Mouse (Mus musculus): ENCODE data around the gene Olfr346. TPM values are rescaled to one million over a fixed set of nuclear protein-coding genes. Genes with fewer than 3 reads are reported as not detected.

The Olfr346 gene
- polyA plus RNA-seq (2015; fragmentation: Nextera tagmentation; extraction: Ambion mirVana): not detected in 2 replicates

DNA sequence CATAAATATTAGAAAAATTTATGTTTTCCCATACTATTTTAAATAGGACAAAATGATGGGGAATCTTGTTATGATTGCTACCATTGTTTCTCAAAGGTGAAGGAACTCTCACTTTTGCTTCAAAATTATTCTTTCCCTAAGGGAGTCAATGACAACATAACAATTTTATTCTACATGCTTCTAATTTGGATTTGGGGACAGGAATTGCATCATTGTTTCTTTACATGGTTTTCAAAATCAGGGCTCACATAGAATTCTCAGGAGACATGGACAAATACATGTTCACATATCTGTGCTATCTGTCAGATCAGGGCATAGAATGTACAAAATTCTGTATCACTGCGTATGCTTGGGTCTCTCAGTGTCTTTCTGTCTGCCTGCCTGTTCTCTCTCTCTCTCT lies at the start of gene Olfr346:
TSS of gene Olfr346 (plus strand) at position 301 of the 400 bp plus-strand sequence.
- Histone ChIP-seq H3K9ac (replicated peaks; ENCODE audit: low read length) (no peak within 1 kb of the TSS), H3K4me2 (replicated peaks; ENCODE audit: low read depth, low read length) (no peak within 1 kb of the TSS), H3K9me3 (ENCODE audit: low read length) (no peaks in the 10 kb centered on the region), H3K4me1 (ENCODE audit: insufficient read depth, low read length) (no peaks in the 10 kb centered on the region), H3K27ac (ENCODE audit: low read length) (no peak within 1 kb of the TSS), H3K4me3 (ENCODE audit: low read length) (no peak within 1 kb of the TSS), H3K27me3 (ENCODE audit: insufficient read depth, low read length) (no peaks in the 10 kb centered on the region), H3K36me3 (ENCODE audit: insufficient read depth, low read length) (no peaks in the 10 kb centered on the region)
- ATAC-seq (ENCODE audit: low FRiP score, low TSS enrichment): no peak
- 93% methylated on average over 1 of the region's 1 CpGs for WGBS

DNA sequence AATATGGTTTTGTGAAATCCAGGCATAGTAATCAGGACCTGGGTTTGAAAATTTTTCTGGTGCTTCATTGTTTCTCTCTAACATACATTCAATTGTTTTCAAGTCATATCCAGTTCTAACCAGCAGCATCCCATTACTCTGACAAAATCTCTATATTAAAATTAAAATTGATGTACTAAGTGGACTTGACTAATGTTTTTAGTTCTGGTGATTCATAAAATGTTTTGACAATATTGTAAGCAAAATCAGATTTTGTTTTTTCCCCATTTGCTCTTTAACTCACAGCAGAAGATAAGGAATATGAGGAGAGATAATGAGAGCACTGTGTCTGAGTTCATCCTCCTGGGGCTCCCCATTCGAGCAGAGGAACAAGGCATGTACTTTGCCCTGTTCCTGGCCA lies 45.8 kb upstream of the Olfr346 start, which contains the start of gene Olfr345:
TSS of gene Olfr345 (plus strand) at position 301 of the 400 bp plus-strand sequence.
- no peaks in the 10 kb centered on the region for H3K36me3 ChIP-seq (ENCODE audit: insufficient read depth, low read length)
- no peak within 1 kb of the TSS for H3K4me3 ChIP-seq (ENCODE audit: low read length)
- H3K4me1 ChIP-seq (ENCODE audit: insufficient read depth, low read length): no peaks in the 10 kb centered on the region
- ATAC-seq (ENCODE audit: low FRiP score, low TSS enrichment): no peak
- no peak within 1 kb of the TSS for H3K27ac ChIP-seq (ENCODE audit: low read length)
- no peak within 1 kb of the TSS for H3K9ac ChIP-seq (replicated peaks; ENCODE audit: low read length)
- WGBS: 79% methylated on average over 1 of the region's 1 CpGs
- 0 out of 2 replicates have a peak, but pooled peaks cover 3% of the 10 kb centered on the region for H3K9me3 ChIP-seq (ENCODE audit: low read length)
- H3K4me2 ChIP-seq (replicated peaks; ENCODE audit: low read depth, low read length): no peak within 1 kb of the TSS
- H3K27me3 ChIP-seq (ENCODE audit: insufficient read depth, low read length): no peaks in the 10 kb centered on the region

DNA sequence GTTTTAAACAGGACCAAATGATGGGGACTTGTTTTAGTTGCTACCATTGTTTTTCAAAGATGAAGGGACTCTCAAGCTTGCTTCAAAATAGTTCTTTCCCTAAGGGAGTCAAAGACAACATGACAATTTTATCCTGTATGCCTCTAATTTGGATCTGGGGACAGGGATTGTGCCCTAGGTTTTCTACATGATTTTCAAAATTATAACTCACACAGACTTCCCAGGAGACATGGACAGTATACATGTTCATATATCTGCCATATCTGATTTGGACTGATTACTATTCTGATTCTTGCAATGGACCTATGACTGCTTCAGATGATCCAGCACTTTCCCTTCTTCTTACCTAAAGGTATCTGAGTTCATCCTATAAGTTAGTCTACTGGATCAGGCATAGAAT lies 46.0 kb downstream of the Olfr346 start, which contains the start of gene Olfr347:
TSS of gene Olfr347 (plus strand) at position 301 of the 400 bp plus-strand sequence.
- Histone ChIP-seq H3K9me3 (ENCODE audit: low read length) (peaks cover 3% of the 10 kb centered on the region), H3K4me2 (replicated peaks; ENCODE audit: low read depth, low read length) (no peak within 1 kb of the TSS), H3K27ac (ENCODE audit: low read length) (no peak within 1 kb of the TSS), H3K27me3 (ENCODE audit: insufficient read depth, low read length) (no peaks in the 10 kb centered on the region), H3K36me3 (ENCODE audit: insufficient read depth, low read length) (no peaks in the 10 kb centered on the region), H3K4me1 (ENCODE audit: insufficient read depth, low read length) (no peaks in the 10 kb centered on the region), H3K4me3 (ENCODE audit: low read length) (no peak within 1 kb of the TSS), H3K9ac (replicated peaks; ENCODE audit: low read length) (no peak within 1 kb of the TSS)
- ATAC-seq (ENCODE audit: low FRiP score, low TSS enrichment): no peak

DNA sequence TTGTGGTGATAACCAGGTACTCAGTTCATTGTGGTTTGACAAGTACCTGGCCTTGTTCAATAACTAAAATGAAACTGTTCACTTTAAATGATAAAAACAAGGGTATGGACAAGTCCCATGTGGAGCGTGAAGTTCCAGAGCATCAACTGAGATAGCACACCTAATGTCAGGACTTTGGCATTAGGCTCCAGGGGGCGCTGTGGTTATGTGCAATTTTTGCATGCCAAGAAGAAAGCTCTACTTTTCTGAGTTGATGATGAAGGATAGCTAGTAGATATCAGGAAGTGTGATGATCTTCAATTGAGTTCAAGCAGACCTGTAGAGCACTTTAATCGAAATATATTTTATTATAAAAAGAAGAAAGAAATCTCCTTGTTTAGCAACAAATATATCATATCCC lies 50.6 kb downstream of the Olfr346 start:
- Histone ChIP-seq H3K27ac (ENCODE audit: low read length) (no peak overlapping the region), H3K36me3 (ENCODE audit: insufficient read depth, low read length) (no peaks in the 10 kb centered on the region), H3K9me3 (ENCODE audit: low read length) (peaks cover 3% of the 10 kb centered on the region; the same call in 1 of the 2 replicates), H3K4me3 (ENCODE audit: low read length) (no peak overlapping the region), H3K4me1 (ENCODE audit: insufficient read depth, low read length) (no peaks in the 10 kb centered on the region), H3K9ac (replicated peaks; ENCODE audit: low read length) (no peak overlapping the region), H3K4me2 (replicated peaks; ENCODE audit: low read depth, low read length) (no peak overlapping the region), H3K27me3 (ENCODE audit: insufficient read depth, low read length) (no peaks in the 10 kb centered on the region)
- no peak for ATAC-seq (ENCODE audit: low FRiP score, low TSS enrichment)
- WGBS: 52% methylated on average over 3 of the region's 3 CpGs

Other genes starting within 250 kb of the Olfr346 start
- gene Olfr340, start 233.2 kb upstream of the Olfr346 start, polyA plus RNA-seq (2015; fragmentation: Nextera tagmentation; extraction: Ambion mirVana): not detected in 2 replicates
- not detected in 2 replicates for gene Olfr341, start 203.3 kb upstream of the Olfr346 start, polyA plus RNA-seq (2015; fragmentation: Nextera tagmentation; extraction: Ambion mirVana)
- not detected in 2 replicates for gene Olfr342, start 160.8 kb upstream of the Olfr346 start, polyA plus RNA-seq (2015; fragmentation: Nextera tagmentation; extraction: Ambion mirVana)
- gene Olfr344, start 119.1 kb upstream of the Olfr346 start, polyA plus RNA-seq (2015; fragmentation: Nextera tagmentation; extraction: Ambion mirVana): not detected in 2 replicates
- gene Olfr345, start 45.7 kb upstream of the Olfr346 start, polyA plus RNA-seq (2015; fragmentation: Nextera tagmentation; extraction: Ambion mirVana): not detected in 2 replicates
- gene Olfr347, start 46.1 kb downstream of the Olfr346 start, polyA plus RNA-seq (2015; fragmentation: Nextera tagmentation; extraction: Ambion mirVana): not detected in 2 replicates
- not detected in 2 replicates for gene Olfr348, start 98.5 kb downstream of the Olfr346 start, polyA plus RNA-seq (2015; fragmentation: Nextera tagmentation; extraction: Ambion mirVana)
- gene Olfr50, start 104.8 kb downstream of the Olfr346 start, polyA plus RNA-seq (2015; fragmentation: Nextera tagmentation; extraction: Ambion mirVana): not detected in 2 replicates
- not detected in 2 replicates for gene Olfr3, start 131.2 kb downstream of the Olfr346 start, polyA plus RNA-seq (2015; fragmentation: Nextera tagmentation; extraction: Ambion mirVana)
- not detected in 2 replicates for gene Olfr350, start 160.5 kb downstream of the Olfr346 start, polyA plus RNA-seq (2015; fragmentation: Nextera tagmentation; extraction: Ambion mirVana)
- not detected in 2 replicates for gene Olfr351, start 176.9 kb downstream of the Olfr346 start, polyA plus RNA-seq (2015; fragmentation: Nextera tagmentation; extraction: Ambion mirVana)
- gene Olfr352, start 182.7 kb downstream of the Olfr346 start, polyA plus RNA-seq (2015; fragmentation: Nextera tagmentation; extraction: Ambion mirVana): not detected in 2 replicates
- not detected in 2 replicates for gene Olfr353, start 207.1 kb downstream of the Olfr346 start, polyA plus RNA-seq (2015; fragmentation: Nextera tagmentation; extraction: Ambion mirVana)
- not detected in 2 replicates for gene Olfr354, start 219.9 kb downstream of the Olfr346 start, polyA plus RNA-seq (2015; fragmentation: Nextera tagmentation; extraction: Ambion mirVana)
- gene Olfr355, start 243.1 kb downstream of the Olfr346 start, polyA plus RNA-seq (2015; fragmentation: Nextera tagmentation; extraction: Ambion mirVana): not detected in 2 replicates

Data from kidney, embryonic 16.5 days (tissue).